Mouse (Mus musculus): ENCODE measurements at regions not wholly inside any gene's neighbourhood (a gene's known extent, or its start where the extent isn't known, plus 50 kb on each side); places are given as distances from the start of the nearest gene placed in this dataset.
"Not testable (repeated sequence)": the region's sequence is repeated elsewhere in the genome, so short reads cannot be mapped to it uniquely, and the experiment has no call there.

DNA sequence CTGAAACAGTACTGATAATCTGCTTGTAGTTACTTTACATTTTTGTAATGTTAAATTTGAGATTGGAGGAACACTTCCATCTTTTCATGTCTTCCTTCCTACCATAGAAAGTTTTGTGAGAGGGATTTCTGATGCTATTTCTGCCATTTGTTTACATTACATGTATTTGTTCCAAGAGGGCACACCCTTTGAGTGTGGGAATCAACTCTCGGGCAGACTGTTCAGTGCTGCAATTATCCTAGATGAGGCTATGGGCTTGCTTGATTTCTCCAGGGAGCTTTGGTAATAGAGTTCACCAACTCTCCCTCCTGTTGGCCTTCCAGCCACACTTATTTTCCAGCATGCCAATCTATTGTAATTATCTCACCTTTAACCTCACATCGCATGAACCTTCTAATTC lies 52.4 kb downstream of the Gm13691 start:
- DNase-seq (ENCODE audit: low spot score in 2 of 2) = no peak

DNA sequence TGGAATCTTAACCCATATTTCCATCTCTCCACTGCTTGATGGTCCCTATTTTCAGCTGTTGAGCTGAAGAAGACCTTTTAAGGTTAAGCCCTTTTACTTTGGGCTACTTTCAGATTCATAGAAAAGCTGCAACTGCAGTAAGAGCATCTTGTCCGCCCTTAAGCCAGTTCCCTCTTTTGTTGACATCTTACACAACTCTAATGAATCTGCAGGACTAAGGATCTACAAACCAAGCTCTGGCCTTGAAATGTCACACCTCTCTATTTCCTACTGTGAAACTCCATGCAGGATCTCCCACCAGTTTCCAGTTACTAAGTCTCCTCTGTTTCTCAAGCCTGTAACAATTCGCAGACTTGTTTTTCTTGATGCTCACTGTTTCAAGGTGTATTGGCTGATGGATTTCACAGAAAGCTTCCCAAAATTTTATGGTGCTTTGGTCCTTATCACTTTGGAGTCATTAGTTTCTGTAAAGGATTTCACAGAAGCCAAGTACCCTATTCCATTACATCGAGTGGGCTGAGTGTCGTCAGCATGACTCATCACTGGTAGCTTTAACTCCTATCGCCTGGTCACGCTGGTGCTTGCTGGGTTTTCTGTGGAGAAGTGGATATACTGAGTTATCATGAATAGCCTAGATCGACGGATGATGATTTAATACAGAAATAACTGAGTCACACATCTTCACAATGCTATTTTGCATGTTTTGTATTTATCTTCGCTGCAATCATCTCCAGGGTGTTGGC lies 58.2 kb downstream of the Gm13691 start:
- DNase-seq (ENCODE audit: low spot score in 2 of 2) = no peak

DNA sequence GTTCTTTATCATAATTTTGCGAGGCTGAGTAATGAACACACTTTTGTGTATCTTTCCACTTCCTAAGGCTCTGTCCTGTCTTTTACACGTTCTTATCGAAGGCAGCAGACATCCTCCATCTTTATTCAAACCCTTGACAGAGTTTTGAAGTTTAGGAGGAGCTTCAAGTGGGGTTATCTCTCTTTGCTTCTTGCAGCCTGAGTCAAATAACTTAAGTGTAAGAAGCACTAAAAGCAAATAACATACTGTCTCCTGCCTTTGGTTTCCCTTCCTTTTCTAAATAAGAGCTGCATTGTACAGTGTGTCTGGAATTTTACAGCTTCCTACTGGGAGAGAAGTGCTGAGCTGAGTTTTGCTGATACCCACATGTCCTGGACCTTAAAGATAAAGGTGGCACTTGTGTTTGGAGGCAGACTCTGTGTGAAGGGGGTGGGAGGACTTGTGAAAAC lies 61.6 kb downstream of the Gm13691 start:
- no peak for DNase-seq (ENCODE audit: low spot score in 2 of 2)

DNA sequence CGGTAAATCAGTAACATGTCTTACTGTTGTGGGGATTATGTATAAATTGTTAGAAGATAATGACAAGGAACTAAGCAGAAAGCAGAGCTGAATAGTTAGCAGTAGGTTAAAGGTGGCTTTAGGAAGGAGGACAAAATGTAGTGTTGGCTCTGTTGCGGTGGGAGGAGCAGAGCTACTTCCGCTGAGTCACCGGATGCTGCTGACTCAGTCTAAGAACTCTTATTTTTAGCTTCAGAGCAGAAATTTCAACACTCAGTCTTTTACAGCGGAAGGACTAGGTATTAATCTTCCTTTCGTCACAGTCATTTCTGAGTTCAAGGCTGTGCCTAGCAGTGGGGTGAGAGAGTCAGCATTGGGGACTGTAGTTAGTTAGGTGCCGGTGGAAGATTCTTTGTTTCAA lies 68.9 kb downstream of the Gm13691 start:
- no peak for DNase-seq (ENCODE audit: low spot score in 2 of 2)

- DNase-seq (ENCODE audit: low spot score in 2 of 2) = no peak
These were observed 70.9 kb downstream of the Gm13691 start for GRCm38 (mm10) chr2:84061221-84061620.

DNA sequence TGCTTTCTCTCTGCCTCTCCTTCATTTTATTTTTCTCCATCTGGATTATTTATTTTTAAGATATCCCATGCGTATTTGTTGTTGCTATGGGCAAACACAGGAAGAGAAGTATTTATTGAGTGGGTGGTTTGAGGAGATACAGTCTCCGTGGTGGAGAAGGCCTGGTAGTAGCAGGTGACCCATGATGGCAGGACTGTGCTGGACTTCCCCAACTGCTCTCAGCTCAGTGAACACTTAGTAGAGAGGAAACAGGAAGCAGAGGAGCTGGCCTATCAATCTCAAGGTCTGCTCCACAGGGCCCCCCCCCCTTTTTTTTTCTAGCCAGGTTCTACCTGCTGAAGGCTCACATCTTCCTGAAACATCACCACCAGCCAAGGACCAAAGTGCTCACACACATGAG lies 74.0 kb downstream of the Gm13691 start:
- no peak for DNase-seq (ENCODE audit: low spot score in 2 of 2)

- DNase-seq (ENCODE audit: low spot score in 2 of 2) = no peak
These were observed 74.7 kb downstream of the Gm13691 start for GRCm38 (mm10) chr2:84065061-84065460.

DNA sequence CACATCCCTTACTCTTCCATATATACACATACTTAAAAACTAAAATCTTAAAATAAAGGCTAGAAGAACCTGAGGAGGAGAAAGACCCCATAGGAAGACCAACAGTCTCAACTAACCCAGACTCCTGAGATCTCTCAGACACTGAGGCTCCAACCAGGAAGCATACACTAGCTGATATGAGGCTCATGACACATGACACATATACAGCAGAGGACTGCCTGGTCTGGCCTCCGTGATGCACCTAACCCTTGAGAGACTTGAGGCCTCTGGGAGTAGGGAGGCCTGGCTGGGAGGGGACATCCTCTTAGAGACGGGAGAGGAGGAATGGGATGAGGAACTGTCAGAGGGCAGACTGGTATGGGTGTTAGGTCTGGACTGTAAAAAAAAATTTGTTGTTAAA lies 75.4 kb downstream of the Gm13691 start:
- no peak for DNase-seq (ENCODE audit: low spot score in 2 of 2)

- no peak for DNase-seq (ENCODE audit: low spot score in 2 of 2)
These were observed 75.9 kb downstream of the Gm13691 start for GRCm38 (mm10) chr2:84066151-84066693.

DNA sequence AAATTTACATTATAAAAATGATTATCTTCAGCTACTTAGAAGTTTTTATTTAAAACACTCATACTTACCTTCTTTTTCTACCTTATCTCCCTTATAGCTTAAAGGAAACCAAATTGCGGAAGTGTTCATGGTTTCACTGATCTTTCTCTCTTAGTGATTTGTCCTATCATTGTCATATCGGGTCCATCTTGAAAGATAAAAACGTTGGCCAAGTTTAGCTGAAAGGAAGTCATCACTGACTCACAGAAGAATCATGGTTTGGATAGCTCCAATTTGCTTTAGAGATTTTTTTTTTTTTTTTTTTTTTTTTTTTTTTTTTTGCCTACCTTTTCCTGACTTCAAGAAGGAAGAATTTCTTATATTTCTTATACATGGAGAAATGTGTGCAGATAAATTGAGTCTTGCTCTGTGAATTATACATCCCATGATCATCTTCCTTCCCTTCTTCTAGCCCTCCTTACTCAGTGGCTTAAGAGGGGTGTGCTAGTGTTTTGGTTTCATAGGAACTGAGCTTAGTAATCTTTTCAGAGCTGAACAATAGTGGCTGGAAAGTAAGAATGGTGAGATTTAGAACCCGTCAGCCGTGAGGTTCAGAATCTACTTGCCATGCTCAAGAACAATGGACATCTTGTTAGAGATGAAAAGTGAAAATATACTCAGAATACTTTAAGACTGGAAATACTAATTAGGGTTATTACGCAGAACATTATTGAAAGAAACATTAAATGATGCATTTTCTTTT lies 76.6 kb downstream of the Gm13691 start:
- no peak for DNase-seq (ENCODE audit: low spot score in 2 of 2)

DNA sequence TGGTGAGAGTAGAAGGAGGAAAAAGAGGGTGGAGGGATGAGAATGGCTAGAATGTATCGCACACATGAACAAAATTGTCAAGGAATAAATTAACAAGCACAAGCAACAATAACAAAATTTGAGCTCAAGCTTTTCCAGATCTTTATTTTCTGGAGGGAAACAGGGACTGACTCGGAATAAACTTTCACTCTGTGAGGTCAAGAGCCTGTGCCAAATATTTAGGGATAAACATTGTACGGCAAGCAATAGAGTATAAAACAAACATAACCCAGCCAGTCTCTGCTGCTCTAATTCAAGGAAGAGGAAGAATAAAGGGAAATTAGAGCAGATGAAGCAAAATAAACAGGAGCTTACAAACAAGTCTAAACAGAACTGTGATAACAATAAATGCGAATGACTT lies 78.3 kb downstream of the Gm13691 start:
- no peak for DNase-seq (ENCODE audit: low spot score in 2 of 2)

DNA sequence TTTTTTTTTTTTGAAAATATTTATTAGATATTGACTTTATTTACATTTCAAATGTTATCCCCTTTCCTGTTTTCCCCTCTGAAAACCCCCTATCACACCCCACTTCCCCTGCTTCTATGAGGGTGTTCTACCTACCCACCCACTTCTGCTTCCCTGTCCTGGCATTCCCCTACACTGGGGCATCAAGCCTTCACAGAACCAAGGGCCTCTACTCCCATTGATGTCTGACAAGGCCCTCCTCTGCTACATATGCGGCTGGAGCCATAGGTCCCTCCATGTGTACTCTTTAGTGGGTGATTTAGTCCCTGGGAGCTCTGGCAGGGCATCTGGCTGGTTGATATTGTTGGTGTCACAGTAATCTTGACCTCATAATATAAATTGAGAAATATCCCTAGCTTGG lies 79.1 kb downstream of the Gm13691 start:
- not testable (repeated sequence) for DNase-seq (ENCODE audit: low spot score in 2 of 2)

DNA sequence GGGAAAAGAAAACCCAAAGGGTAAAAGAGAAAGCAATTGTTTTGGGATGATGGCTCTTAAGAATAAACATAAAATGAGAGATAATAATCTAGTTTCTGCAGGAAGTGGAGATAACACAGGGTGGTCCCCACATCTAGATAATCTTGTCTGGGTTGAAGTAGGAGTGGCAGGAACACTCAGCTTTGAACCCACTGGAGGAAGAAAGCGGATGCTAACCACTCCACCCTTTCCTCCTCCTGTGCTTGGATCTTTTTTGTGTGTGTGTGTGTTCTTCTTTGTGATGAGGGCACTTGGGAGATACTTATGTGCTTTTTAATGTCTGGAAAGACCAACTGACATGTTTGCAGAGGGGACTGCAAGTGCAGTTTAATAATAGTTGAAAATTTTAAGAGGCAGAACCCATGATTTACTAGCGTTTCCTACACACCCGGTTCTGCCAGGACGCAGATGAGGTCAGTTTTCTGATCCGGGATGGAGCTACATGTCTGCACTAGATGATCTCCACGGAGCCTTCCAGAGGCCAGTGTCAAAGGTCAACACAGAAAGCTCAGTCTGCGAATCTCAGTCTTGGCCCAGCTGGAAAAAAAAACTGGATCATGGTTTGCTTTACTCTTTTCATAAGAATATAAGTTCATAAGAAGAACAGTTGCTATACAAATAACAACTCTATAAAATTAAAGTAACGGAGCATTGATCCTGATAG lies 82.7 kb downstream of the Gm13691 start:
- no peak for DNase-seq (ENCODE audit: low spot score in 2 of 2)

GRCm38 (mm10) chr2:84075944-84076343 lies 85.6 kb downstream of the Gm13691 start:
- DNase-seq (ENCODE audit: low spot score in 2 of 2) = no peak

DNA sequence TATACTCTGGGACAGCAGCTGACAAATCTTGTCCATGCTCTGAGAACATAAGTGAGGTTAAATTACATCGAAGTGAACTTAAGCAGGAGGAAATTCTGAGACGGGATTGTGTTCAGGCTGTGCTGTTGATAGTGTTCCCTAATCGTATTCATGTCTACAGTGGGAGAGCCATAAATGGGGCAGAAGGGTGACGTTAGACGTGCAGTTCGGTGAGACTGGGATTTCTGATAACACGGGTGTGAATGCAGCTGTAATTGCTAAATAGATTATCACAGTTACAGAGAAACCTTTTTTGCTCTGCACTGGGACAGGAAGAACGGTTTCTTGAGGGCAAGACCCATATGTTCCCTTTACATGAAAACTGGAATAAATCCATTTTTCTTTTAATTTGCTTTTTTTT lies 88.9 kb downstream of the Gm13691 start:
- DNase-seq (ENCODE audit: low spot score in 2 of 2) = no peak

DNA sequence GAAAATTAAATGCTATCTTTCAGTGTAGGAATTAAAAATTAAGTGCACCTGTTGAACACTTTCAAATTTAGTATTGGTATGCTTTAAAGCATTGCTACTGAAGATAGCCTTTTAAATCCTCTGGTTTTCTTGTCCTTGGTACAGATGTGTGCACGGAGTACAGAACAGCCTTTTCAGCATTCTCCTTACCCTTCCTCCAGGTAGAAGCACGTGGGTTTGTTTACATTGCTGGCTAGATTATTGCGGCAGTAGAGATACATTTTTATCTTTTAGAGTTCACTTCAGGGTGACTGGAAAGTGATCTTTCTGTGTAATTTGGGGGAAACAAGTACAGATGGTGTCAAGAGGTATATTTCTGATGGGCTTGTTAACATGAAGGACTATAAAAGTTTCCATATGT lies 89.9 kb downstream of the Gm13691 start:
- no peak for DNase-seq (ENCODE audit: low spot score in 2 of 2)

- no peak for DNase-seq (ENCODE audit: low spot score in 2 of 2)
These were observed 104.4 kb downstream of the Gm13691 start for GRCm38 (mm10) chr2:84094751-84095150.

DNA sequence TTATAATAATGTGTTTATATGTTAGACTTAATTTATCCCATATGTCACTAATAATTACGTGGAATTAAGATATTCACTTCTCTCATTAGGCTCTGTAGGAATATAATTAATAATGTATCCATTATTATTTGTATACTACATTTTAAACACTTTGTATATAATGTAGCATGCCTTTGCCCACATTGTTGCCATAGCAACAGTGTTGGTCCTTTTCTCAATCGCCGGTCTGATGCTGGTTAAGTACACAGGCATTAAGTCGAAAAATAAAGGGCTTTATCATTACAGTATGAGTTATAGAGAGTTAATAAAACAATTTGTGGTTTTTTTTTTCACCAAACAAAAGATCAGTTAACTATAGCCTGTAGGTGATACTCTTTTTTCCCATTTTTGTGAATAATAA lies 108.4 kb downstream of the Gm13691 start:
- DNase-seq (ENCODE audit: low spot score in 2 of 2) = no peak

DNA sequence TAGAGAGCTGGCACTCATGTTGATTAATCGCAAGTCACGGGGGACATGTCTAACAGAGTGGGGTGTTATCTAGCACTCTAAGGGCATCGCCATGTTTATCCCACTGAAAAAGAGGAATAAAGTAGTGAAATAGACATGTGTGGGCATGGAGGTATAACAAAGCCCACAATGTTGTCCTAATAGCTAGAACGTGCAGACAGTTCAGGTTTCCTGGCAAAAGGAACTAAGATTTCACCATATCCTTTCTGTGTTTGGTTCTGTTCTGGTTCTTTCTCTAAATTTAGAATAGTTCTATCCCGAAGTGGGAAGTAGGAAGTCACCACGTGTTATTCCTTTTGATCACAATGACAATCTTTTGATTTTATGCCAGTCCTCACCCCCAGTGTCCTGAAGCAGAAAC lies 123.2 kb downstream of the Gm13691 start:
- no peak for DNase-seq (ENCODE audit: low spot score in 2 of 2)

- DNase-seq (ENCODE audit: low spot score in 2 of 2) = no peak
These were observed 129.5 kb downstream of the Gm13691 start for GRCm38 (mm10) chr2:84119839-84120238.

- peak in 1 of 2 experiments; percentile 9 for DNase-seq (ENCODE audit: low spot score in 2 of 2)
These were observed 137.2 kb downstream of the Gm13691 start for GRCm38 (mm10) chr2:84127586-84127985.

- DNase-seq (ENCODE audit: low spot score in 2 of 2) = no peak
These were observed 171.4 kb downstream of the Gm13691 start for GRCm38 (mm10) chr2:84161742-84162141.

Measured in cerebellum, postnatal 4 days (tissue).